Mouse (Mus musculus): ENCODE data around the gene Pard3.

Pard3 gene

GRCm38 (mm10) chr8:127506336-127506735 lies 442.6 kb downstream of the Pard3 start:
- Histone ChIP-seq H3K36me3 (ENCODE audit: control insufficient read depth, insufficient read depth, low read length, poor library complexity, severe bottlenecking) (no peaks in the 10 kb centered on the region), H3K27me3 (ENCODE audit: control insufficient read depth, insufficient read depth, low read length, poor library complexity, severe bottlenecking) (no peaks in the 10 kb centered on the region)
- no peak for DNase-seq (ENCODE audit: low read depth, low spot score)

- no peak for DNase-seq (ENCODE audit: low read depth, low spot score)
- Histone ChIP-seq H3K36me3 (ENCODE audit: control insufficient read depth, insufficient read depth, low read length, poor library complexity, severe bottlenecking) (no peaks in the 10 kb centered on the region), H3K27me3 (ENCODE audit: control insufficient read depth, insufficient read depth, low read length, poor library complexity, severe bottlenecking) (no peaks in the 10 kb centered on the region)
Measured at GRCm38 (mm10) chr8:127511341-127511740, 447.6 kb downstream of the Pard3 start.

- Histone ChIP-seq H3K27me3 (ENCODE audit: control insufficient read depth, insufficient read depth, low read length, poor library complexity, severe bottlenecking) (no peaks in the 10 kb centered on the region), H3K36me3 (ENCODE audit: control insufficient read depth, insufficient read depth, low read length, poor library complexity, severe bottlenecking) (no peaks in the 10 kb centered on the region)
- no peak for DNase-seq (ENCODE audit: low read depth, low spot score)
Measured at GRCm38 (mm10) chr8:127512001-127512573, 448.4 kb downstream of the Pard3 start.

DNA sequence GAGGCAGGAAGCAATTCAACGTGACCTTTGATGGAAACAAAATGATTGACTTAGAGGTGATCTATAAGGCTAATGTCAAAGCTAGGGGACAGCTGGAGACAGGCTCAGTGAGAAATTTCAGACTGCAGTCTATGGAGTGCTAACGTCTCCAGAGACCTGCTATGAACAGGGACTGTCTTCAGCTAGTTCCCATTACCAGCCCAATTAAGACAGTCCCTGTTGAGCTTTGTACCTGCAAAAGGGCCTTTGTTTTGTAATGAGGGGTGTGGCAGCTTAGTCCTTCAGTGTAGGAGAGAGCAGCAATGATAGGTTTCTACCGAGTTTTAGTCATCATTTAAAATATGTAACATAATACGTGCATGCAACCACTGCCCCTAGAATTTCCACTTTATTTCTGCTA lies 448.9 kb downstream of the Pard3 start:
- Histone ChIP-seq H3K36me3 (ENCODE audit: control insufficient read depth, insufficient read depth, low read length, poor library complexity, severe bottlenecking) (no peaks in the 10 kb centered on the region), H3K27me3 (ENCODE audit: control insufficient read depth, insufficient read depth, low read length, poor library complexity, severe bottlenecking) (no peaks in the 10 kb centered on the region)
- no peak for DNase-seq (ENCODE audit: low read depth, low spot score)

GRCm38 (mm10) chr8:127514810-127515735 lies 451.4 kb downstream of the Pard3 start:
- Histone ChIP-seq H3K27me3 (ENCODE audit: control insufficient read depth, insufficient read depth, low read length, poor library complexity, severe bottlenecking) (no peaks in the 10 kb centered on the region), H3K36me3 (ENCODE audit: control insufficient read depth, insufficient read depth, low read length, poor library complexity, severe bottlenecking) (no peaks in the 10 kb centered on the region)
- DNase-seq (ENCODE audit: low read depth, low spot score), result no peak

DNA sequence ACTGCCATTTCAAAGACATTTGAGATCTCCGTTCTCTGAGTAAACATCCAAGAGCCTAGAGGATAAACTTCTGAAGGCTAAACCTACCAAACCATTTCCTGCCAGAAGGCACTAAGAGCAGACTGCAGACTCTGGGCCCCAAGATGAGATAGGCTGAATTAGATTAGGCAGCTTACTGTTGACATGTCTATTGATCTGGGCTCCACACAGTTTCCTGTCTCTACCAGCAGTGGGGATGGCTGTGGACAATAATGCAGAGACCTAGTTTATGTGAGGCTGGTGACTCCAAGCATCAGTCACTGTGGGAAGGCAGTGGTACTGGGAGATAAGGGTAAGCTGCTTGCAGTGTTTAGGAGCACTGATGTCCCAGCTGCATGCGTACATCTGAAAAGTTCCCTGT lies 452.4 kb downstream of the Pard3 start:
- Histone ChIP-seq H3K27me3 (ENCODE audit: control insufficient read depth, insufficient read depth, low read length, poor library complexity, severe bottlenecking) (no peaks in the 10 kb centered on the region), H3K36me3 (ENCODE audit: control insufficient read depth, insufficient read depth, low read length, poor library complexity, severe bottlenecking) (no peaks in the 10 kb centered on the region)
- DNase-seq (ENCODE audit: low read depth, low spot score), result no peak

DNA sequence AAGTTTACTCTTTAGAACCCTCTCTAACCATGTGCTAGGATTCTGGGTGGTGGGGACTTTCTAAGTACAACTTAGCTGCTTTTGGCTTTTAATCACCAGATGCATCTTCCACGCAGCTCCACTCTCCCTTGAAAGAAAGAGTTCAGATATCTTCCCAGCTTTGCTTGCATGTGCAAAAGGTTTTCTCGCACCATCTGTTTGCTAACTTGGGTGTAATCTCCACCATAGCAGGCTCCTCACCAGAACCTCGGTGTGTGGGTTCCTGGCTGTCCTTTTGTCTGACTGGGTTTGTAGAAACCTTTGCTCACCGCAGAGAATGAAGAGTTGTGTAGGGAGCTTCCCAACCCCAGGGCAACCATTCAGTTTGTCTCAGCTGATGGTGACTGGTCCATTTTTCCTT lies 462.0 kb downstream of the Pard3 start:
- H3K27me3 ChIP-seq (ENCODE audit: control insufficient read depth, insufficient read depth, low read length, poor library complexity, severe bottlenecking), result no peaks in the 10 kb centered on the region
- no peak for DNase-seq (ENCODE audit: low read depth, low spot score)
- no peaks in the 10 kb centered on the region for H3K36me3 ChIP-seq (ENCODE audit: control insufficient read depth, insufficient read depth, low read length, poor library complexity, severe bottlenecking)

GRCm38 (mm10) chr8:127528315-127528714 lies 464.6 kb downstream of the Pard3 start:
- no peaks in the 10 kb centered on the region for H3K27me3 ChIP-seq (ENCODE audit: control insufficient read depth, insufficient read depth, low read length, poor library complexity, severe bottlenecking)
- no peaks in the 10 kb centered on the region for H3K36me3 ChIP-seq (ENCODE audit: control insufficient read depth, insufficient read depth, low read length, poor library complexity, severe bottlenecking)
- no peak for DNase-seq (ENCODE audit: low read depth, low spot score)

DNA sequence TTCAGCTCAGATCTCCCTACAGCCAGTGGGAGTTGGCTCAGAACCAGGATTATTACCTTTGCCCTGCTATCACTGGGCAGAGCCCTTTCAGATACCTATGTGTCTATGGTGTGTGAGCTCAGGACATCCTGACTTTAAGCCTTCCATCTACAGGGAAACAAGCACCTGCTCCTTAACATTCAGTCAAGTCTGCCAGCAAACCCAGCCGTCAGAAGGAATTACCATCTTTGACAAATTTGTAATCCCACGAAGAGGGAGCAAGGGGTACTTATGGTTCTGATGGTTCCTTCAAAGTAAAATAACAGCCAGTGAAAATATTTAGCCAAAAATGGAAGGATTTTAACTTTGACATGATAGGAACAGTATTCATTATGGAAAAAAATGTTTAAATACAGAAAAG lies 466.1 kb downstream of the Pard3 start:
- DNase-seq (ENCODE audit: low read depth, low spot score), result no peak
- H3K27me3 ChIP-seq (ENCODE audit: control insufficient read depth, insufficient read depth, low read length, poor library complexity, severe bottlenecking), result no peaks in the 10 kb centered on the region
- H3K36me3 ChIP-seq (ENCODE audit: control insufficient read depth, insufficient read depth, low read length, poor library complexity, severe bottlenecking), result no peaks in the 10 kb centered on the region

GRCm38 (mm10) chr8:127531866-127532265 lies 468.2 kb downstream of the Pard3 start:
- H3K36me3 ChIP-seq (ENCODE audit: control insufficient read depth, insufficient read depth, low read length, poor library complexity, severe bottlenecking), result no peaks in the 10 kb centered on the region
- DNase-seq (ENCODE audit: low read depth, low spot score), result no peak
- H3K27me3 ChIP-seq (ENCODE audit: control insufficient read depth, insufficient read depth, low read length, poor library complexity, severe bottlenecking), result no peaks in the 10 kb centered on the region

DNA sequence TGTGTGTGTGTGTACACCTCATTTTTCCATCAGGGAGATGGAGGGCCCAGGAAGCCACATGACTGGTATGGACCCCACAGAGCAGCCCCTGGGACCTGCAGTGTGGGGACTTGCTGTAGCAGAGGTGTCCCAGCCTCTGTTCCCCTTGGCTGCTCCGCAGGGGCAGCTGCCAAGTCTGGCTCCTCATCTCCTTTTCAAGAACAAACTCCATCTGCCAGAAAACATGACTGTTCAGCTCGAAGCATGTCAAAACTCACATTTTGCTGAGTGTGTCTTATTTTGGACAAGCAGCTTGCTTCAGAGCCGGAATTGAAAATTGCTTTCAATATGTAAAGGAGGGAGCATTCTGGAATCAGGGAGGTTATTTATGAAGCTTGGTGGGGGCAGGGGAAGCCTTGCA lies 471.1 kb downstream of the Pard3 start:
- no peak for DNase-seq (ENCODE audit: low read depth, low spot score)
- Histone ChIP-seq H3K27me3 (ENCODE audit: control insufficient read depth, insufficient read depth, low read length, poor library complexity, severe bottlenecking) (no peaks in the 10 kb centered on the region), H3K36me3 (ENCODE audit: control insufficient read depth, insufficient read depth, low read length, poor library complexity, severe bottlenecking) (no peaks in the 10 kb centered on the region)

GRCm38 (mm10) chr8:127535192-127535845 lies 471.6 kb downstream of the Pard3 start:
- Histone ChIP-seq H3K36me3 (ENCODE audit: control insufficient read depth, insufficient read depth, low read length, poor library complexity, severe bottlenecking) (no peaks in the 10 kb centered on the region), H3K27me3 (ENCODE audit: control insufficient read depth, insufficient read depth, low read length, poor library complexity, severe bottlenecking) (no peaks in the 10 kb centered on the region)
- no peak for DNase-seq (ENCODE audit: low read depth, low spot score)

- H3K36me3 ChIP-seq (ENCODE audit: control insufficient read depth, insufficient read depth, low read length, poor library complexity, severe bottlenecking), result no peaks in the 10 kb centered on the region
- H3K27me3 ChIP-seq (ENCODE audit: control insufficient read depth, insufficient read depth, low read length, poor library complexity, severe bottlenecking), result no peaks in the 10 kb centered on the region
- DNase-seq (ENCODE audit: low read depth, low spot score), result no peak
Measured at GRCm38 (mm10) chr8:127535846-127536220, 472.1 kb downstream of the Pard3 start.

GRCm38 (mm10) chr8:127539803-127540202 lies 476.1 kb downstream of the Pard3 start:
- no peaks in the 10 kb centered on the region for H3K27me3 ChIP-seq (ENCODE audit: control insufficient read depth, insufficient read depth, low read length, poor library complexity, severe bottlenecking)
- DNase-seq (ENCODE audit: low read depth, low spot score), result no peak
- no peaks in the 10 kb centered on the region for H3K36me3 ChIP-seq (ENCODE audit: control insufficient read depth, insufficient read depth, low read length, poor library complexity, severe bottlenecking)

DNA sequence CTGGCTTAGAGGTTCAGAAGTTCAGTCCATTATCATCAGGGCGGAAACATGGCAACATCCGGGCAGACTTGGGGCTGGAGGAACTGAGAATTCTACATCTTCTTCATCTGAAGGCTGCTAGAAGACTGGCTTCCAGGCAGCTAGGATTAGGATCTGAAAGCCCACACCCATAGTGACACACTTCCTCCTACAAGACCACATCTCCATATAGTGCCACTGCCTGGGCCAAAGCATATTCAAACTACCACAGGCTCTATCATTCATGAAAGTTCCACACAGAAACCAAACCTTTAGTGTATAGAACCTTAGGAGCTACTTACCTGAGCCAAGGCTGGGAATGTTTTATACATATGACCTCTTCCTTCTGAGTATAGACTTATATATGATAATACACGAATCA lies 476.6 kb downstream of the Pard3 start:
- no peak for DNase-seq (ENCODE audit: low read depth, low spot score)
- H3K27me3 ChIP-seq (ENCODE audit: control insufficient read depth, insufficient read depth, low read length, poor library complexity, severe bottlenecking), result no peaks in the 10 kb centered on the region
- no peaks in the 10 kb centered on the region for H3K36me3 ChIP-seq (ENCODE audit: control insufficient read depth, insufficient read depth, low read length, poor library complexity, severe bottlenecking)

Measured in splenic B cell, adult 2 months (primary cell).